Mouse (Mus musculus): ENCODE measurements at regions not wholly inside any gene's neighbourhood (a gene's known extent, or its start where the extent isn't known, plus 50 kb on each side); places are given as distances from the start of the nearest gene placed in this dataset.

GRCm38 (mm10) chr3:41307400-41308028 is 224.7 kb upstream of the Pgrmc2 start:
- no peak for DNase-seq (ENCODE audit: low spot score in 2 of 2)

GRCm38 (mm10) chr3:41302805-41303204 is 220.0 kb upstream of the Pgrmc2 start:
- no peak for DNase-seq (ENCODE audit: low spot score in 2 of 2)

- no peak for DNase-seq (ENCODE audit: low spot score in 2 of 2)
Measured at GRCm38 (mm10) chr3:41298776-41299175, 215.9 kb upstream of the Pgrmc2 start.

GRCm38 (mm10) chr3:41296152-41296809 is 213.4 kb upstream of the Pgrmc2 start:
- DNase-seq (ENCODE audit: low spot score in 2 of 2): no peak

- peak; percentile 13 to 15 for DNase-seq (ENCODE audit: low spot score in 2 of 2)
Measured at GRCm38 (mm10) chr3:41295150-41295549, 212.3 kb upstream of the Pgrmc2 start.

GRCm38 (mm10) chr3:41290535-41291307 is 207.9 kb upstream of the Pgrmc2 start:
- DNase-seq (ENCODE audit: low spot score in 2 of 2): no peak

- no peak for DNase-seq (ENCODE audit: low spot score in 2 of 2)
Measured at GRCm38 (mm10) chr3:41288735-41289134, 205.9 kb upstream of the Pgrmc2 start.

- DNase-seq (ENCODE audit: low spot score in 2 of 2): no peak
Measured at GRCm38 (mm10) chr3:41288066-41288465, 205.2 kb upstream of the Pgrmc2 start.

- no peak for DNase-seq (ENCODE audit: low spot score in 2 of 2)
Measured at GRCm38 (mm10) chr3:41285336-41285735, 202.5 kb upstream of the Pgrmc2 start.

- peak; percentile 46 to 64 for DNase-seq (ENCODE audit: low spot score in 2 of 2)
Measured at GRCm38 (mm10) chr3:41284897-41285296, 202.1 kb upstream of the Pgrmc2 start.

- no peak for DNase-seq (ENCODE audit: low spot score in 2 of 2)
Measured at GRCm38 (mm10) chr3:41282431-41283037, 199.7 kb upstream of the Pgrmc2 start.

- no peak for DNase-seq (ENCODE audit: low spot score in 2 of 2)
Measured at GRCm38 (mm10) chr3:41276096-41276495, 193.2 kb upstream of the Pgrmc2 start.

GRCm38 (mm10) chr3:41268516-41268915 is 185.7 kb upstream of the Pgrmc2 start:
- DNase-seq (ENCODE audit: low spot score in 2 of 2): no peak

GRCm38 (mm10) chr3:41266216-41266615 is 183.4 kb upstream of the Pgrmc2 start:
- no peak for DNase-seq (ENCODE audit: low spot score in 2 of 2)

GRCm38 (mm10) chr3:41265399-41265798 is 182.6 kb upstream of the Pgrmc2 start:
- DNase-seq (ENCODE audit: low spot score in 2 of 2): no peak

GRCm38 (mm10) chr3:41258291-41258690 is 175.4 kb upstream of the Pgrmc2 start:
- peak; percentile 11 to 25 for DNase-seq (ENCODE audit: low spot score in 2 of 2)

- DNase-seq (ENCODE audit: low spot score in 2 of 2): no peak
Measured at GRCm38 (mm10) chr3:41244960-41245359, 162.1 kb upstream of the Pgrmc2 start.

- DNase-seq (ENCODE audit: low spot score in 2 of 2): no peak
Measured at GRCm38 (mm10) chr3:41241856-41242552, 159.2 kb upstream of the Pgrmc2 start.

- DNase-seq (ENCODE audit: low spot score in 2 of 2): no peak
Measured at GRCm38 (mm10) chr3:41239801-41240200, 157.0 kb upstream of the Pgrmc2 start.

GRCm38 (mm10) chr3:41239246-41239645 is 156.4 kb upstream of the Pgrmc2 start:
- DNase-seq (ENCODE audit: low spot score in 2 of 2): no peak

- no peak for DNase-seq (ENCODE audit: low spot score in 2 of 2)
Measured at GRCm38 (mm10) chr3:41238046-41238445, 155.2 kb upstream of the Pgrmc2 start.
